Mouse (Mus musculus): ENCODE data around the gene Ovca2. TPM values are rescaled to one million over a fixed set of nuclear protein-coding genes. Genes with fewer than 3 reads are reported as not detected.

Ovca2 gene
- polyA plus RNA-seq, 1 experiment from 2014 or later = 21.0 TPM

- no peaks in the 10 kb centered on the region for H3K27me3 ChIP-seq (replicated peaks)
- H3K9me3 ChIP-seq = no peaks in the 10 kb centered on the region
- 85% methylated on average over 5 of the region's 5 CpGs for WGBS
- H3K4me2 ChIP-seq = no peak overlapping the region
- peak overlapping the region; percentile 52 for H3K27ac ChIP-seq
- H3K4me3 ChIP-seq (replicated peaks) = no peak overlapping the region
- peaks cover 23% of the 10 kb centered on the region for H3K4me1 ChIP-seq
- no peaks in the 10 kb centered on the region for H3K36me3 ChIP-seq
- no peak overlapping the region for H3K9ac ChIP-seq
- no peak for ATAC-seq (ENCODE audit: insufficient read depth, low FRiP score, low read depth)
These were observed 45.2 kb downstream of the Ovca2 start for GRCm38 (mm10) chr11:75133391-75133790.

- Histone ChIP-seq H3K4me2 (no peak overlapping the region), H3K9ac (no peak overlapping the region), H3K4me1 (peaks cover 19% of the 10 kb centered on the region), H3K9me3 (no peaks in the 10 kb centered on the region), H3K4me3 (replicated peaks) (no peak overlapping the region), H3K27ac (0 out of 2 replicates have a peak overlapping the region, but pooled peaks have one; percentile 2), H3K36me3 (no peaks in the 10 kb centered on the region), H3K27me3 (replicated peaks) (no peaks in the 10 kb centered on the region)
- no peak for ATAC-seq (ENCODE audit: insufficient read depth, low FRiP score, low read depth)
- WGBS = 77% methylated on average over 5 of the region's 5 CpGs
These were observed 46.4 kb downstream of the Ovca2 start for GRCm38 (mm10) chr11:75132278-75132677.

DNA sequence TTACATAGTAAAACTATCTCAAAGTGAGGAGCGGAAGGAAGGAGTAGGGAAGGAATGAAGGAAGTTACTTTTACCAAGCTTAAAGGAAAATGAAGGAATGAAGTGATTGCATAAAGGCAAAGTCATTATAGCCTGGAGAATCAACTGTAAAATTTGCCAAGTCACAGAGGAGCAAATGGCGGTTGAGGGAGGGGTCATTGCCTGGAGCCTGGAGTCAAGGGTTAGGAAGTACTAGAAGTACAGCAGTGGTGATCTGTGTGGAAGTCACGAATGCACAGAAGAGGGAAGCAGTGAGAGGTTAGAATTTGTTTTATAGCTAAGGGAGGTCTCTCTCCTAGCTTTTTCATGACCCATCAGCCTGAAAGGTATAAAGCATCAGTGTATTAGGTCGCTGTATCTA, 47.3 kb downstream of the Ovca2 start:
- H3K9ac ChIP-seq = no peak overlapping the region
- H3K27ac ChIP-seq = no peak overlapping the region
- H3K4me2 ChIP-seq = no peak overlapping the region
- ATAC-seq (ENCODE audit: insufficient read depth, low FRiP score, low read depth) = no peak
- H3K4me1 ChIP-seq = peaks cover 11% of the 10 kb centered on the region
- no peaks in the 10 kb centered on the region for H3K36me3 ChIP-seq
- 78% methylated on average over 4 of the region's 4 CpGs for WGBS
- no peaks in the 10 kb centered on the region for H3K27me3 ChIP-seq (replicated peaks)
- no peak overlapping the region for H3K4me3 ChIP-seq (replicated peaks)
- H3K9me3 ChIP-seq = no peaks in the 10 kb centered on the region

DNA sequence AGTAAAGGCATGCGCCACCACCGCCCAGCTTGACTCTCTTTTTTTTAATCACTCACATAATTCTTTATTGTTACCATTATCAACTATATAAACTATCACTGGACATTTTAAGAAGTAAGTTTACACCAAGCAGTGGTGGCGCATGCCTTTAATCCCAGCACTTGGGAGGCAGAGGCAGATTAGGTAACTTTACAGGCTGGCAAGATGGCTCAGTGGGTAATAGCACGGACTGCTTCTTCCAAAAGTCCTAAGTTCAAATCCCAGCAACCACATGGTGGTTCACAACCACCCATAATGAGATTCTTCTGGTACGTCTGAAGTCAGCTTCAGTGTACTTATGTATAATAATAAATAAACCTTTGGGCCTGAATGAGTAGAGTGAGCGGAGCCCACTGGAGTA, 49.2 kb downstream of the Ovca2 start:
- no peaks in the 10 kb centered on the region for H3K9me3 ChIP-seq
- WGBS = 93% methylated on average over 6 of the region's 6 CpGs
- no peak overlapping the region for H3K4me3 ChIP-seq (replicated peaks)
- no peak overlapping the region for H3K27ac ChIP-seq
- H3K9ac ChIP-seq = no peak overlapping the region
- H3K4me2 ChIP-seq = no peak overlapping the region
- H3K4me1 ChIP-seq = peaks cover 10% of the 10 kb centered on the region
- ATAC-seq (ENCODE audit: insufficient read depth, low FRiP score, low read depth) = no peak
- H3K27me3 ChIP-seq (replicated peaks) = no peaks in the 10 kb centered on the region
- H3K36me3 ChIP-seq = no peaks in the 10 kb centered on the region

DNA sequence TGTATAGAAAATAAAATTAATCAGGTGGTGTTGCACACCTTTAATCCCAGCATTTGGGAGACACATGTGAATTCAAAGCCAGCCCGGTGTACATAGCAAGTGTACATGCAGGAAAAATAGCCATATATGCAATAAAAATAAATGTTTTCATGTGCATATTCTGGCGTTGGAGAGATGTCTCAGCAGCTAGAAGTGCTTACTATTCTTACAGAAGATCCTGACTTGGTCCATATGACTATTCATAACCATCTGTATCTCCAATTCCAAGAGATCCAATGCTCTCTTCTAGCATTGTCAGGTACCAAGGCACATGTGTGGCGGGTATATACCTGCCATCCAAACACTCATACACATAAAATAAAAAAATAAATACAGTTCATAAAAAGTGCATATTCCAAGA, 52.3 kb downstream of the Ovca2 start:
- WGBS = 89% methylated on average over 3 of the region's 3 CpGs
- H3K27me3 ChIP-seq (replicated peaks) = no peaks in the 10 kb centered on the region
- H3K9me3 ChIP-seq = no peaks in the 10 kb centered on the region
- no peak overlapping the region for H3K9ac ChIP-seq
- ATAC-seq (ENCODE audit: insufficient read depth, low FRiP score, low read depth) = no peak
- H3K4me3 ChIP-seq (replicated peaks) = no peak overlapping the region
- no peak overlapping the region for H3K4me2 ChIP-seq
- H3K27ac ChIP-seq = no peak overlapping the region
- no peaks in the 10 kb centered on the region for H3K4me1 ChIP-seq
- no peaks in the 10 kb centered on the region for H3K36me3 ChIP-seq

MicroRNA genes within 50 kb of the gene (microRNA counts, 519-probe panel; counts per million panel counts)
- microRNA mmu-miR-132 (2,709 counts per million, percentile 66 among the panel's probes with 10 or more counts), microRNA mmu-miR-212 (not detected)

Small RNA genes lying within 50 kb of the gene (microRNA-seq; reads per million reads assigned to microRNA genes)
- gene Mir132 (372 reads per million, percentile 64 among the genes with 10 or more reads in this experiment), gene Mir212 (29.7 reads per million, percentile 37 among the genes with 10 or more reads in this experiment)

Other genes starting within 250 kb of the Ovca2 start
- 25.3 and 28.0 TPM in 2 replicates for gene Hic1, start 9.3 kb downstream of the Ovca2 start, polyA plus RNA-seq (2015; fragmentation: Nextera tagmentation; extraction: Ambion mirVana)
- 18.4 and 21.3 TPM in 2 replicates for gene Dph1, start 12.4 kb upstream of the Ovca2 start, polyA plus RNA-seq (2015; fragmentation: Nextera tagmentation; extraction: Ambion mirVana)
- 2.2 and 2.3 TPM in 2 replicates for gene Rtn4rl1, start 14.9 kb upstream of the Ovca2 start, polyA plus RNA-seq (2015; fragmentation: Nextera tagmentation; extraction: Ambion mirVana)
- 98.5 and 101 TPM in 2 replicates for gene Rpa1, start 169.5 kb upstream of the Ovca2 start, polyA plus RNA-seq (2015; fragmentation: Nextera tagmentation; extraction: Ambion mirVana)
- 10.9 and 11.4 TPM in 2 replicates for gene Smyd4, start 169.6 kb upstream of the Ovca2 start, polyA plus RNA-seq (2015; fragmentation: Nextera tagmentation; extraction: Ambion mirVana)
- 49.5 and 62.5 TPM in 2 replicates for gene Serpinf1, start 243.9 kb upstream of the Ovca2 start, polyA plus RNA-seq (2015; fragmentation: Nextera tagmentation; extraction: Ambion mirVana)